Mouse (Mus musculus) kidney, adult 2 months (tissue): ENCODE measurements around the gene Itga6. TPM values are rescaled to one million over a fixed set of nuclear protein-coding genes. Genes with fewer than 3 reads are reported as not detected.

Experiments used
- DNase-seq: peaks from one replicate; pipeline ENCODE4 v3.0.0; 2021
- H3K27ac ChIP-seq: fragments of 200-500 bp; 2 replicates; pipeline ENCODE4 v1.5.1; 2012; ENCODE audit warnings: low read depth, low read length, control low read depth, inconsistent platforms; ENCODE audit not compliant: insufficient read depth
- H3K27me3 ChIP-seq: fragments of 200-500 bp; replicated peaks from 2 replicates; pipeline ENCODE4 v1.6.1; 2012; ENCODE audit warnings: mild to moderate bottlenecking, moderate library complexity, low read length, inconsistent platforms; ENCODE audit not compliant: control insufficient read depth, insufficient read depth
- H3K36me3 ChIP-seq: fragments of 200-500 bp; 2 replicates; pipeline ENCODE4 v1.6.1; 2012; ENCODE audit warnings: mild to moderate bottlenecking, moderate library complexity, low read length, inconsistent platforms; ENCODE audit not compliant: control insufficient read depth, insufficient read depth
- H3K4me1 ChIP-seq: fragments of 200-500 bp; 2 replicates; pipeline ENCODE4 v1.6.1; 2011; ENCODE audit warnings: low read length; ENCODE audit not compliant: control insufficient read depth, insufficient read depth
- H3K4me3 ChIP-seq: fragments of 200-500 bp; 2 replicates; pipeline ENCODE4 v1.5.1; 2011; ENCODE audit warnings: mild to moderate bottlenecking, low read depth, low read length, control low read depth; ENCODE audit not compliant: insufficient read depth
- CTCF ChIP-seq: fragments of 200-500 bp; conservative IDR thresholded peaks from 2 replicates; pipeline ENCODE4 v1.5.1; 2011; ENCODE audit warnings: low read depth, mild to moderate bottlenecking, control low read depth, low read length, moderate library complexity, mixed read lengths; ENCODE audit not compliant: insufficient read depth, insufficient read length
- POLR2A ChIP-seq: fragments of 200-500 bp; IDR thresholded peaks from one replicate; pipeline ENCODE4 v1.6.1; 2011; ENCODE audit warnings: low read depth, low read length, control low read depth
- whole genome bisulfite sequencing: fragments of 180-500 bp; shearing (Covaris S2); methylation state at CpG from one replicate; pipeline ENCODE4 v1.1.7; 2018; 5-methylcytosine and 5-hydroxymethylcytosine counted together
- polyA plus RNA-seq: library from polyadenylated mRNA; depleted of rRNA; stranded (reverse); fragments of >200 nt; gene quantifications from 2 replicates; pipeline ENCODE4 v1.2.3, GENCODE M21; 2012; rRNA removed

Itga6 gene
- 58.7 and 60.3 TPM in 2 replicates for polyA plus RNA-seq

GRCm38 (mm10) chr2:71745610-71746374 lies at the start of gene Itga6:
TSS of gene Itga6 (plus strand) at chr2:71745616.
- TF ChIP-seq POLR2A (no peak), CTCF (no peak)
- Histone ChIP-seq H3K27me3 (no peaks in the 10 kb centered on the region), H3K27ac (no peak within 1 kb of the TSS), H3K4me3 (no peak within 1 kb of the TSS), H3K4me1 (peaks cover 3% of the 10 kb centered on the region), H3K36me3 (no peaks in the 10 kb centered on the region)
- no peak for DNase-seq
- WGBS = 88% methylated on average over 6 of the region's 6 CpGs

GRCm38 (mm10) chr2:71696776-71697175 lies 48.6 kb upstream of the Itga6 start:
- no peaks in the 10 kb centered on the region for H3K27me3 ChIP-seq
- H3K27ac ChIP-seq = no peak overlapping the region
- TF ChIP-seq POLR2A (no peak), CTCF (no peak)
- H3K4me3 ChIP-seq = no peak overlapping the region
- H3K4me1 ChIP-seq = no peaks in the 10 kb centered on the region; the same call in 1 of the 2 replicates
- DNase-seq = no peak
- no peaks in the 10 kb centered on the region for H3K36me3 ChIP-seq
- 97% methylated on average over 1 of the region's 1 CpGs for WGBS

DNA sequence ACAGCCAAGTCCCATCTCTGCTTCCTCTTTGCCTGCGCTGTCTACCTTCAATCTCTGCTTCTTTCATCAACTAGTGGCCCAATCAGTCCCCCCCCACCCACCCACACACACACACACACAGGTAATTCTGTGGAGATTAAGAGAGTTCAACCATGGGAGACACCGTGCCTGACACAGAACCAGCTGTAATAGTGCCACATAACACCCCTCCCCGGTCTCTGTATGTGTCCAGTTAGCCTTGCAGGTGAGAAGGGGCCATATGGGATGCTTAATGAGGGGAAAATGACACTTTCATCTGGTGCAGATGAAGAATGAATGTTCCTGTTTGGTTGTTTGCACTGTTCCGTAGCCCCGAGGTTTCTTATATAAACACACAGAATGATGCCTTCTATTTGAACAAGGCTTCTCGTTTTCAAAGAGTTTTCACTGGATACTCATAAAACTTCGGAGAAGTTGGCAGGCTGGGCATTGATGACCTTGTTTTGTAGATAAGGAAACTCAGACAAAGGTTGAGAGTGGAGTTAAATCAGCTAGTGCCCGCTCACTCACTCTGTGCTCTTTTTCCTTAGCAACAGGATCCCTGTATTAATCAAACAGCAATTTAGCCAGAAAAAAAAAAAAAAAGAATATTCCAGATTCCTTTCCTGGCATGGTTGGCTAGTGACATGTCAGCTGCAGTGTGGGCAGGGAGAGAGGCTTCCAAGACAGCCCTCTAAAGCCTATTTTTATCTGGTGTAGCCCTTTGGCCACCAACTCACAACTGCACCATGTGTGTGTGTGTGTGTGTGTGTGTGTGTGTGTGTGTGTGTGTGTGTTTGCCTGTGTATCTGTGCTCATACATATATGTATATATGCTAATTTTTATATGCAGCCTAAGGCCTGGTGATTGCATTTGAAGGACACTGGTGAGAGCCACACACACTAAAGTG lies 47.7 kb upstream of the Itga6 start:
- H3K27ac ChIP-seq = no peak overlapping the region
- no peak for TF ChIP-seq CTCF
- no peak for TF ChIP-seq POLR2A
- DNase-seq = no peak

DNA sequence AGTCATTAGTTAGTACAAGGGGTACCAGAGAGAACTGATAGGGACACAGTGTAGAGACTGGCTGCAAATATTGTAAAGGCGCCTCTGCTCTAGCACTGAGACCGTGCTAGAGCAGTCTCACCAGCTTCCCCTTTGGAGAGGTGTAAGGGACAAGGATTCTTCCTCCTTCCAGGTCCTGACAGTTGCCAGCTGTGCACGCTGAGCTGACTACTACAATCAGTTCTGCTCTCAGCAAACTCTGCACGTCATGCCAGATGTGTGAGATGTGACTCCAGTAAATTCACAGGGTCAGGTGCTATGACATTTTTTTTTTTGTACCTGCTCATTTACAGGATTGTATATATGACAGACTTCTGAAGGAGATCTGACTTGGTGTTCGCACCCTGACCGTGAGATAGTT lies 47.0 kb upstream of the Itga6 start:
- H3K4me3 ChIP-seq = no peak overlapping the region
- TF ChIP-seq CTCF (no peak), POLR2A (no peak)
- 92% methylated on average over 6 of the region's 6 CpGs for WGBS
- H3K36me3 ChIP-seq = no peaks in the 10 kb centered on the region
- no peak overlapping the region for H3K27ac ChIP-seq
- H3K27me3 ChIP-seq = no peaks in the 10 kb centered on the region
- no peak for DNase-seq
- no peaks in the 10 kb centered on the region; the same call in 1 of the 2 replicates for H3K4me1 ChIP-seq

More for the DNA sequence above, 47.7 kb upstream of the Itga6 start:
- Histone ChIP-seq H3K4me3 (no peak overlapping the region), H3K4me1 (no peaks in the 10 kb centered on the region; the same call in 1 of the 2 replicates), H3K36me3 (no peaks in the 10 kb centered on the region), H3K27me3 (no peaks in the 10 kb centered on the region)
- WGBS = 59% methylated on average over 8 of the region's 8 CpGs

GRCm38 (mm10) chr2:71698942-71699341 lies 46.5 kb upstream of the Itga6 start:
- TF ChIP-seq CTCF (no peak), POLR2A (no peak)
- no peak for DNase-seq
- no peak overlapping the region for H3K27ac ChIP-seq
- H3K4me3 ChIP-seq = no peak overlapping the region
- H3K36me3 ChIP-seq = no peaks in the 10 kb centered on the region
- no peaks in the 10 kb centered on the region; the same call in 1 of the 2 replicates for H3K4me1 ChIP-seq
- no peaks in the 10 kb centered on the region for H3K27me3 ChIP-seq
- 82% methylated on average over 7 of the region's 7 CpGs for WGBS

DNA sequence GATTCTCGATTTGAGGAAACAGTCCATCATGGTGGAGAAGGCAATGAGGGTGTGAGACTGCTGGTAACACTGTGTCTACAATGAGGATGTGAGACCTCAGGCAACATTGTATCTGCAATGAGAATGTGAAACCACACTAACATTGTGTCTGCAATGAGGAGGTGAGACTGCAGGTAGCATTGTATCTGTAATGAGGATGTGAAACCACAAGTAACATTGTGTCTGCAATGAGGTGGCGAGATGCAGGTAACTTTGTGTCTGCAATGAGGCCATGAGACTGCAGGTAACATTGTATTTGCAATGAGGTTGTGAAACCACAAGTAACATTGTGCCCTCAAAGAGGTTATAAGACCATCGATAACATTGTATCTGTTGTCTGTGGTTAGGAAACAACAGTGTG lies 44.1 kb upstream of the Itga6 start:
- WGBS = 89% methylated on average over 3 of the region's 3 CpGs
- no peaks in the 10 kb centered on the region for H3K27me3 ChIP-seq
- no peak overlapping the region for H3K4me3 ChIP-seq
- DNase-seq = no peak
- no peaks in the 10 kb centered on the region for H3K36me3 ChIP-seq
- no peaks in the 10 kb centered on the region; the same call in 1 of the 2 replicates for H3K4me1 ChIP-seq
- H3K27ac ChIP-seq = no peak overlapping the region
- TF ChIP-seq POLR2A (no peak), CTCF (no peak)

- Histone ChIP-seq H3K27ac (no peak overlapping the region), H3K27me3 (no peaks in the 10 kb centered on the region), H3K4me3 (no peak overlapping the region), H3K4me1 (no peaks in the 10 kb centered on the region), H3K36me3 (no peaks in the 10 kb centered on the region)
- TF ChIP-seq POLR2A = no peak
- TF ChIP-seq CTCF = no peak
- DNase-seq = no peak
- 83% methylated on average over 5 of the region's 5 CpGs for WGBS
Measured at GRCm38 (mm10) chr2:71704309-71704708, 41.1 kb upstream of the Itga6 start.
